Mouse (Mus musculus): Measurements from ENCODE around the gene Rhpn2. TPM values are rescaled to one million over a fixed set of nuclear protein-coding genes. Genes with fewer than 3 reads are reported as not detected.
A peak's percentile ranks its signal among the peaks of the same experiment; 100 is the strongest.

Rhpn2 gene
- polyA plus RNA-seq, 1 experiment from 2014 or later: 5.2 TPM

- 58% methylated on average over 3 of the region's 3 CpGs for WGBS
- peaks cover 13% of the 10 kb centered on the region for H3K4me1 ChIP-seq (replicated peaks)
- no peak for ATAC-seq (replicated peaks; ENCODE audit: insufficient number of reproducible peaks, insufficient read depth, low FRiP score, low read depth)
Measured at GRCm38 (mm10) chr7:35322161-35322560, 11.8 kb upstream of the Rhpn2 start.

GRCm38 (mm10) chr7:35322732-35323420 is 11.1 kb upstream of the Rhpn2 start:
- Histone ChIP-seq H3K9ac (no peak overlapping the region), H3K27me3 (no peaks in the 10 kb centered on the region), H3K9me3 (replicated peaks) (no peaks in the 10 kb centered on the region), H3K36me3 (no peaks in the 10 kb centered on the region), H3K27ac (no peak overlapping the region), H3K4me1 (replicated peaks) (0 out of 2 replicates have a peak, but pooled peaks cover 7% of the 10 kb centered on the region), H3K4me2 (0 out of 2 replicates have a peak overlapping the region, but pooled peaks have one; percentile 10), H3K4me3 (no peak overlapping the region)
- 11% methylated on average over 11 of the region's 13 CpGs for WGBS
- no peak for ATAC-seq (replicated peaks; ENCODE audit: insufficient number of reproducible peaks, insufficient read depth, low FRiP score, low read depth)

More at GRCm38 (mm10) chr7:35322161-35322560, 11.8 kb upstream of the Rhpn2 start:
- H3K9me3 ChIP-seq (replicated peaks): no peaks in the 10 kb centered on the region
- H3K4me2 ChIP-seq: no peak overlapping the region
- no peak overlapping the region for H3K9ac ChIP-seq
- no peaks in the 10 kb centered on the region for H3K36me3 ChIP-seq
- no peak overlapping the region for H3K4me3 ChIP-seq
- no peaks in the 10 kb centered on the region for H3K27me3 ChIP-seq
- no peak overlapping the region for H3K27ac ChIP-seq

GRCm38 (mm10) chr7:35331590-35331989 is 2.4 kb upstream of the Rhpn2 start:
- Histone ChIP-seq H3K9ac (no peak overlapping the region), H3K27me3 (peaks cover 17% of the 10 kb centered on the region), H3K9me3 (replicated peaks) (no peaks in the 10 kb centered on the region), H3K4me1 (replicated peaks) (peaks cover 18% of the 10 kb centered on the region), H3K4me2 (no peak overlapping the region), H3K36me3 (no peaks in the 10 kb centered on the region), H3K4me3 (no peak overlapping the region), H3K27ac (no peak overlapping the region)
- WGBS: 70% methylated on average over 3 of the region's 3 CpGs
- ATAC-seq (replicated peaks; ENCODE audit: insufficient number of reproducible peaks, insufficient read depth, low FRiP score, low read depth): no peak

- Histone ChIP-seq H3K9ac (peak overlapping the region; percentile 50), H3K27me3 (peaks cover 22% of the 10 kb centered on the region), H3K9me3 (replicated peaks) (no peaks in the 10 kb centered on the region), H3K4me2 (peak overlapping the region; percentile 100), H3K27ac (peak overlapping the region; percentile 67), H3K4me3 (peak overlapping the region; percentile 63), H3K36me3 (no peaks in the 10 kb centered on the region), H3K4me1 (replicated peaks) (peaks cover 18% of the 10 kb centered on the region)
- ATAC-seq (replicated peaks; ENCODE audit: insufficient number of reproducible peaks, insufficient read depth, low FRiP score, low read depth): no peak
- WGBS: under 1% methylated on average over 19 of the region's 19 CpGs
Measured at GRCm38 (mm10) chr7:35333231-35333651, 729 bp upstream of the Rhpn2 start.

- Histone ChIP-seq H3K27me3 (peaks cover 24% of the 10 kb centered on the region), H3K4me1 (replicated peaks) (peaks cover 18% of the 10 kb centered on the region), H3K9me3 (replicated peaks) (no peaks in the 10 kb centered on the region), H3K9ac (peak overlapping the region; percentile 66), H3K4me3 (peak overlapping the region; percentile 63), H3K36me3 (no peaks in the 10 kb centered on the region), H3K4me2 (peak overlapping the region; percentile 100), H3K27ac (0 out of 2 replicates have a peak overlapping the region, but pooled peaks have one; percentile 39)
- WGBS: 1% methylated on average over 51 of the region's 51 CpGs
- no peak for ATAC-seq (replicated peaks; ENCODE audit: insufficient number of reproducible peaks, insufficient read depth, low FRiP score, low read depth)
Measured at GRCm38 (mm10) chr7:35334527-35335452, 820 bp downstream of the Rhpn2 start.

GRCm38 (mm10) chr7:35340196-35340595 is 6.2 kb downstream of the Rhpn2 start:
- peaks cover 15% of the 10 kb centered on the region for H3K27me3 ChIP-seq
- no peak overlapping the region for H3K9ac ChIP-seq
- 50% methylated on average over 5 of the region's 5 CpGs for WGBS
- no peak overlapping the region for H3K27ac ChIP-seq
- ATAC-seq (replicated peaks; ENCODE audit: insufficient number of reproducible peaks, insufficient read depth, low FRiP score, low read depth): no peak; the same call in 1 of the 2 replicates
- peaks cover 4% of the 10 kb centered on the region for H3K4me1 ChIP-seq (replicated peaks)
- no peak overlapping the region for H3K4me2 ChIP-seq
- H3K36me3 ChIP-seq: no peaks in the 10 kb centered on the region
- no peak overlapping the region for H3K4me3 ChIP-seq
- H3K9me3 ChIP-seq (replicated peaks): no peaks in the 10 kb centered on the region

GRCm38 (mm10) chr7:35341282-35341681 is 7.3 kb downstream of the Rhpn2 start:
- ATAC-seq (replicated peaks; ENCODE audit: insufficient number of reproducible peaks, insufficient read depth, low FRiP score, low read depth): no peak
- H3K9me3 ChIP-seq (replicated peaks): no peaks in the 10 kb centered on the region
- peaks cover 2% of the 10 kb centered on the region; the same call in 1 of the 2 replicates for H3K4me1 ChIP-seq (replicated peaks)
- no peaks in the 10 kb centered on the region for H3K36me3 ChIP-seq
- H3K9ac ChIP-seq: no peak overlapping the region
- 73% methylated on average over 6 of the region's 6 CpGs for WGBS
- no peak overlapping the region for H3K27ac ChIP-seq
- peaks cover 10% of the 10 kb centered on the region for H3K27me3 ChIP-seq
- H3K4me3 ChIP-seq: no peak overlapping the region
- no peak overlapping the region for H3K4me2 ChIP-seq

GRCm38 (mm10) chr7:35342498-35342897 is 8.5 kb downstream of the Rhpn2 start:
- 0 out of 2 replicates have a peak, but pooled peaks cover 2% of the 10 kb centered on the region for H3K27me3 ChIP-seq
- no peak overlapping the region for H3K4me3 ChIP-seq
- no peaks in the 10 kb centered on the region for H3K36me3 ChIP-seq
- H3K9ac ChIP-seq: no peak overlapping the region
- no peaks in the 10 kb centered on the region for H3K9me3 ChIP-seq (replicated peaks)
- no peak for ATAC-seq (replicated peaks; ENCODE audit: insufficient number of reproducible peaks, insufficient read depth, low FRiP score, low read depth)
- no peak overlapping the region for H3K27ac ChIP-seq
- no peak overlapping the region for H3K4me2 ChIP-seq
- WGBS: 40% methylated on average over 4 of the region's 4 CpGs
- peaks cover 2% of the 10 kb centered on the region; the same call in 1 of the 2 replicates for H3K4me1 ChIP-seq (replicated peaks)

GRCm38 (mm10) chr7:35344785-35345330 is 10.9 kb downstream of the Rhpn2 start:
- Histone ChIP-seq H3K9ac (no peak overlapping the region), H3K9me3 (replicated peaks) (no peaks in the 10 kb centered on the region), H3K4me1 (replicated peaks) (peaks cover 2% of the 10 kb centered on the region; the same call in 1 of the 2 replicates), H3K4me3 (no peak overlapping the region), H3K4me2 (no peak overlapping the region), H3K27ac (no peak overlapping the region), H3K27me3 (no peaks in the 10 kb centered on the region), H3K36me3 (no peaks in the 10 kb centered on the region)
- ATAC-seq (replicated peaks; ENCODE audit: insufficient number of reproducible peaks, insufficient read depth, low FRiP score, low read depth): no peak
- WGBS: 61% methylated on average over 5 of the region's 5 CpGs

- no peak overlapping the region for H3K4me3 ChIP-seq
- no peak overlapping the region for H3K9ac ChIP-seq
- H3K4me1 ChIP-seq (replicated peaks): no peaks in the 10 kb centered on the region
- no peaks in the 10 kb centered on the region for H3K9me3 ChIP-seq (replicated peaks)
- ATAC-seq (replicated peaks; ENCODE audit: insufficient number of reproducible peaks, insufficient read depth, low FRiP score, low read depth): no peak
- no peak overlapping the region for H3K27ac ChIP-seq
- H3K36me3 ChIP-seq: no peaks in the 10 kb centered on the region
- H3K4me2 ChIP-seq: no peak overlapping the region
- no peaks in the 10 kb centered on the region for H3K27me3 ChIP-seq
- 45% methylated on average over 18 of the region's 18 CpGs for WGBS
Measured at GRCm38 (mm10) chr7:35347918-35348700, 14.1 kb downstream of the Rhpn2 start.

All from heart, embryonic 15.5 days (tissue).